13 mouse cellular contexts compared by ENCODE assay signal in genomic region chr10:117477331-117478201, GRCm38 (mm10).
DNase-seq lines count a peak whose midpoint lies in the region; ATAC-seq lines count a peak whose summit lies in the region.
"Had no signal": no experiment of that assay in that cellular context is flagged by ENCODE, and none has a peak within 500 bp of the region (broad histone marks: within the 10 kb centered on the region; RNA-seq: fewer than 3 reads in every experiment).

No protein-coding gene starts in this region.

- no peak overlapping the region for H3K27ac ChIP-seq in embryonic facial prominence, embryonic 11.5 days (replicated peaks; ENCODE audit: low read depth, low read length)
- H3K27ac ChIP-seq in embryonic facial prominence, embryonic 10.5 days (replicated peaks): no peak overlapping the region
- peak overlapping the region; percentile 31; the same call in 1 of the 2 replicates for H3K27ac ChIP-seq in forebrain, embryonic 13.5 days
- peak overlapping the region; percentile 34; the same call in 1 of the 2 replicates for H3K27ac ChIP-seq in limb, embryonic 10.5 days
- H3K27ac ChIP-seq: limb, embryonic 15.5 days had no signal

- 72% methylated on average over 12 of the region's 12 CpGs for WGBS in embryonic facial prominence, embryonic 11.5 days
- WGBS in embryonic facial prominence, embryonic 10.5 days: 70% methylated on average over 12 of the region's 12 CpGs
- WGBS in forebrain, embryonic 13.5 days: 42% methylated on average over 12 of the region's 12 CpGs
- 90% methylated on average over 12 of the region's 12 CpGs for WGBS in limb, embryonic 10.5 days

- no peak for ATAC-seq in embryonic facial prominence, embryonic 11.5 days (replicated peaks; ENCODE audit: insufficient number of reproducible peaks, low FRiP score, low TSS enrichment, low read depth)
- ATAC-seq in forebrain, embryonic 13.5 days: no peak

- H3K4me3 ChIP-seq in embryonic facial prominence, embryonic 11.5 days (ENCODE audit: low read depth, low read length): no peak overlapping the region
- H3K4me3 ChIP-seq in embryonic facial prominence, embryonic 10.5 days: no peak overlapping the region
- H3K4me3 ChIP-seq in forebrain, embryonic 13.5 days: peak overlapping the region; percentile 32
- no peak overlapping the region for H3K4me3 ChIP-seq in limb, embryonic 10.5 days
- H3K4me3 ChIP-seq: limb, embryonic 15.5 days had no signal

- no peaks in the 10 kb centered on the region for H3K27me3 ChIP-seq in embryonic facial prominence, embryonic 11.5 days (ENCODE audit: control insufficient read depth, insufficient read depth, low read length)
- H3K27me3 ChIP-seq in embryonic facial prominence, embryonic 10.5 days (replicated peaks; ENCODE audit: low read depth, poor library complexity, severe bottlenecking): no peaks in the 10 kb centered on the region
- 0 out of 2 replicates have a peak, but pooled peaks cover 2% of the 10 kb centered on the region for H3K27me3 ChIP-seq in forebrain, embryonic 13.5 days
- H3K27me3 ChIP-seq in limb, embryonic 10.5 days (ENCODE audit: low read depth, poor library complexity, severe bottlenecking): no peaks in the 10 kb centered on the region
- H3K27me3 ChIP-seq: limb, embryonic 15.5 days had no signal

- DNase-seq in embryonic facial prominence, embryonic 11.5 days (ENCODE audit: low spot score): peak; percentile 9
- no peak for DNase-seq in embryonic facial prominence, embryonic 10.5 days (ENCODE audit: low spot score)
- peak; percentile 94 for DNase-seq in 3T3-L1 (ENCODE audit: low read depth, low spot score)
- DNase-seq in limb, embryonic 10.5 days (ENCODE audit: low spot score): no peak
- DNase-seq in adrenal gland, postnatal 14 days: no peak
- DNase-seq in lung, adult 18-20 months: no peak
- no peak for DNase-seq in layer of hippocampus, postnatal 25 days (ENCODE audit: extremely low spot score in 1 of 2, low spot score in 1 of 2)
- DNase-seq: cerebellum, adult 11 months; heart, postnatal 36 days; lung, embryonic 14.5 days; thymus, adult 2 months had no signal

- no peaks in the 10 kb centered on the region for H3K4me1 ChIP-seq in embryonic facial prominence, embryonic 11.5 days (ENCODE audit: control insufficient read depth, insufficient read depth, low read length)
- peaks cover 8% of the 10 kb centered on the region for H3K4me1 ChIP-seq in embryonic facial prominence, embryonic 10.5 days
- H3K4me1 ChIP-seq in forebrain, embryonic 13.5 days: peaks cover 8% of the 10 kb centered on the region
- H3K4me1 ChIP-seq in limb, embryonic 10.5 days: peaks cover 7% of the 10 kb centered on the region
- H3K4me1 ChIP-seq: limb, embryonic 15.5 days had no signal

- H3K4me2 ChIP-seq in embryonic facial prominence, embryonic 11.5 days (ENCODE audit: low read depth, low read length): no peak overlapping the region
- peak overlapping the region; percentile 59 for H3K4me2 ChIP-seq in forebrain, embryonic 13.5 days
- H3K4me2 ChIP-seq: limb, embryonic 15.5 days; lung, embryonic 14.5 days had no signal

- no peaks in the 10 kb centered on the region for H3K9me3 ChIP-seq in embryonic facial prominence, embryonic 11.5 days (replicated peaks; ENCODE audit: control insufficient read depth, low read length)
- H3K9me3 ChIP-seq in embryonic facial prominence, embryonic 10.5 days: peaks cover 8% of the 10 kb centered on the region; the same call in 1 of the 2 replicates
- H3K9me3 ChIP-seq in forebrain, embryonic 13.5 days (replicated peaks): peaks cover 5% of the 10 kb centered on the region; the same call in 1 of the 2 replicates
- no peaks in the 10 kb centered on the region for H3K9me3 ChIP-seq in limb, embryonic 10.5 days (replicated peaks)

- H3K9ac ChIP-seq in embryonic facial prominence, embryonic 11.5 days (replicated peaks; ENCODE audit: low read length): no peak overlapping the region
- peak overlapping the region; percentile 55 for H3K9ac ChIP-seq in forebrain, embryonic 13.5 days
- H3K9ac ChIP-seq: limb, embryonic 15.5 days; lung, embryonic 14.5 days had no signal

- no peaks in the 10 kb centered on the region for H3K36me3 ChIP-seq in embryonic facial prominence, embryonic 11.5 days (replicated peaks; ENCODE audit: control insufficient read depth, insufficient read depth, low read depth, low read length)
- H3K36me3 ChIP-seq in embryonic facial prominence, embryonic 10.5 days (replicated peaks): no peaks in the 10 kb centered on the region
- H3K36me3 ChIP-seq in forebrain, embryonic 13.5 days (ENCODE audit: poor library complexity, severe bottlenecking): no peaks in the 10 kb centered on the region
- no peaks in the 10 kb centered on the region for H3K36me3 ChIP-seq in limb, embryonic 10.5 days
- H3K36me3 ChIP-seq: limb, embryonic 15.5 days had no signal

Comparison
In these comparisons a context has a peak if more than half of its experiments do, and no peak if none do; other contexts are left out.
1. DNase-seq: peak in embryonic facial prominence, embryonic 11.5 days (single experiment) and 3T3-L1 (single experiment); none in embryonic facial prominence, embryonic 10.5 days (single experiment), limb, embryonic 10.5 days (single experiment), adrenal gland, postnatal 14 days (single experiment), lung, adult 18-20 months (0 of 2) and layer of hippocampus, postnatal 25 days (0 of 2).
2. H3K27ac ChIP-seq: peak in forebrain, embryonic 13.5 days (single experiment) and limb, embryonic 10.5 days (single experiment); none in embryonic facial prominence, embryonic 11.5 days (single experiment) and embryonic facial prominence, embryonic 10.5 days (single experiment).